Mouse (Mus musculus): Measurements from ENCODE around the gene Numb.

Numb gene

DNA sequence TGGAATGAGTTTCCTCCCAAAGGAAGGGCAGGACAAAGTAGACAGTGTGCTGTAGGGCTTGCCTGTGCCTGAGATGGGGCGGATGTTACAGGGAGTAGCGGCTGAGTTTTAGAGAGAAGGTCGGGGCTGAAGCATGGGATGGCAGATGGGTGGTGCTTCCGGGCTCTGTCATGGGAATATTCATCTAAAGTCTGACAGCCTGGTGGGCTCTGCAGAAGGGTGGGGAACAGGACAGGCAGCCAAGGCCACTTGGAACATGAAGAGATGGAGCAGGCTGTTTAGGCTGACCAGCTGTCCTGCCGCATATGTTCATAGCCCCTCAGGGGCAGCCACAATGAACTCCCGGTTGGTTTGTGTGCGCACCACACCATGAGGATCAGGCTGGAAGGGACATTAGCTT lies 140.5 kb downstream of the Numb start:
- Histone ChIP-seq H3K27me3 (ENCODE audit: insufficient read depth, low read length) (peaks cover 23% of the 10 kb centered on the region), H3K36me3 (ENCODE audit: insufficient read depth, low read length) (no peaks in the 10 kb centered on the region), H3K9me3 (ENCODE audit: low read length) (no peaks in the 10 kb centered on the region), H3K4me3 (replicated peaks; ENCODE audit: low read length) (peak overlapping the region; percentile 75), H3K4me1 (replicated peaks; ENCODE audit: low read depth, low read length) (peaks cover 15% of the 10 kb centered on the region)
- no peak for TF ChIP-seq CTCF (conservative IDR thresholded peaks at IDR 0.05; ENCODE audit: low read length)
- TF ChIP-seq NANOG (IDR thresholded peaks at IDR 0.05; ENCODE audit: borderline replicate concordance, low read length) = no peak
- TF ChIP-seq POU5F1 (IDR thresholded peaks at IDR 0.05; ENCODE audit: borderline replicate concordance, low read length) = no peak

DNA sequence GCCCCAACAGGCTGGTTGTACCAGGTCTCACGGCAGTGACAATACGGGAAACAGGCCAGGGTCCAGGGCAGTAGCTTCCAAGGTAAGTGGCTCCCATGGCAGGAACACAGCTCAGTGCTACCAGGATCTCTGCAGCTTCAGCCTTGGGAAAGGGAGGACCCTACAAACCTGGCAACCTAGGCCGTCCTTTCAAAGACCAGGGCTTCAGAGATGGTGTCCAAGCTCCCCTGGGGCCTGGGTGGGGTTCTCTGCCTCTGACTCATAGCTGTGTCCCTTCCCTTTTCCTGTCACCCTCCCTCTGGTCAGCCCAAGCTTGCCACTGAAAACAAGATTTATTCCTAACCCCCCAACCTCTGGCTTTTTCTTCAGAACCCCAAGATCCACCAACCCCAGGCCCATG lies 141.6 kb downstream of the Numb start:
- TF ChIP-seq CTCF (conservative IDR thresholded peaks at IDR 0.05; ENCODE audit: low read length) (no peak), NANOG (IDR thresholded peaks at IDR 0.05; ENCODE audit: borderline replicate concordance, low read length) (no peak), POU5F1 (IDR thresholded peaks at IDR 0.05; ENCODE audit: borderline replicate concordance, low read length) (no peak)
- peaks cover 29% of the 10 kb centered on the region for H3K27me3 ChIP-seq (ENCODE audit: insufficient read depth, low read length)
- H3K9me3 ChIP-seq (ENCODE audit: low read length) = no peaks in the 10 kb centered on the region
- H3K4me3 ChIP-seq (replicated peaks; ENCODE audit: low read length) = no peak overlapping the region
- peaks cover 20% of the 10 kb centered on the region for H3K4me1 ChIP-seq (replicated peaks; ENCODE audit: low read depth, low read length)
- H3K36me3 ChIP-seq (ENCODE audit: insufficient read depth, low read length) = no peaks in the 10 kb centered on the region

DNA sequence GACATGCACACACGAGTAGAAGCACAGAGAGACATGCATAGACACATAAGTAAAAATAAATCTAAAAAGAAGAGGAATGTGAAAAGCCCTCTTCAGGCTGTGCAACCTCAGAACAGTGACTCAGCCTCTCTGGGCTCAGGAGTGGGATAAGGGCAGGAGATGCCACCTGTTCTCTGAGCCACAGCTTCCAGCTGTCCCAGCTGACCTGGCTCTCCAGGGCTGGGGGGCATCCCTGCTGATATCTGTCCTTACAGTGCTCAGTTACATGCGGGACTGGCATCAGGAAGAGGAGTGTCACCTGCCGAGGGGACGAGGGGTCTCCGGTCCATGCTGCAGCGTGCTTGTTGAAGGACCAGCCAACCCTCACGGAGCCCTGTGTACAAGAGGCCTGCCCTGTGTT lies 145.0 kb downstream of the Numb start:
- TF ChIP-seq NANOG (IDR thresholded peaks at IDR 0.05; ENCODE audit: borderline replicate concordance, low read length) = no peak
- TF ChIP-seq POU5F1 (IDR thresholded peaks at IDR 0.05; ENCODE audit: borderline replicate concordance, low read length) = no peak
- no peak for TF ChIP-seq CTCF (conservative IDR thresholded peaks at IDR 0.05; ENCODE audit: low read length)
- H3K4me1 ChIP-seq (replicated peaks; ENCODE audit: low read depth, low read length) = peaks cover 40% of the 10 kb centered on the region

DNA sequence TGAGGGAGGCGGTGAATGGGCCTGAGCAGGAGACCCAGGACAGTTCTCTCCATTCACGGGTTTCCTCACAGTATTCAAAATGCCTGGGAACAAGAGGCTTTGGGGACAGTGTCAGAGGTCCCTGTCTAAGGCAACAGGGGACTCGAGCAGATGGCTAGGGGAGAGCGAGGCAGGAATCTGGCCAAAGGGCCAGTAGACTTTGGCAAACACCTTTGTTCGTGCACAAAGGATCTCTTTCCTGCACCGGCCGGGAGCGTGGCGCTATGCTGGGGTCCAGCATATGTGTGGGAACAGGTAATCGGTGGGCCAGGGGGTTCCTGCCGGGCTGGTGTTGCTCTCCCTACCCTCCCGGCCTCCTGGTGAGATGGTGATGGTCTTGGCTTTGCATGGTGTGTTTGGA lies 146.1 kb downstream of the Numb start:
- Histone ChIP-seq H3K4me1 (replicated peaks; ENCODE audit: low read depth, low read length) (peaks cover 38% of the 10 kb centered on the region), H3K27me3 (ENCODE audit: insufficient read depth, low read length) (peaks cover 31% of the 10 kb centered on the region)
- TF ChIP-seq CTCF (conservative IDR thresholded peaks at IDR 0.05; ENCODE audit: low read length) = no peak
- TF ChIP-seq POU5F1 (IDR thresholded peaks at IDR 0.05; ENCODE audit: borderline replicate concordance, low read length) = no peak
- TF ChIP-seq NANOG (IDR thresholded peaks at IDR 0.05; ENCODE audit: borderline replicate concordance, low read length) = no peak

More for the DNA sequence above, 145.0 kb downstream of the Numb start:
- Histone ChIP-seq H3K4me3 (replicated peaks; ENCODE audit: low read length) (no peak overlapping the region), H3K9me3 (ENCODE audit: low read length) (no peaks in the 10 kb centered on the region), H3K36me3 (ENCODE audit: insufficient read depth, low read length) (no peaks in the 10 kb centered on the region), H3K27me3 (ENCODE audit: insufficient read depth, low read length) (peaks cover 34% of the 10 kb centered on the region)

DNA sequence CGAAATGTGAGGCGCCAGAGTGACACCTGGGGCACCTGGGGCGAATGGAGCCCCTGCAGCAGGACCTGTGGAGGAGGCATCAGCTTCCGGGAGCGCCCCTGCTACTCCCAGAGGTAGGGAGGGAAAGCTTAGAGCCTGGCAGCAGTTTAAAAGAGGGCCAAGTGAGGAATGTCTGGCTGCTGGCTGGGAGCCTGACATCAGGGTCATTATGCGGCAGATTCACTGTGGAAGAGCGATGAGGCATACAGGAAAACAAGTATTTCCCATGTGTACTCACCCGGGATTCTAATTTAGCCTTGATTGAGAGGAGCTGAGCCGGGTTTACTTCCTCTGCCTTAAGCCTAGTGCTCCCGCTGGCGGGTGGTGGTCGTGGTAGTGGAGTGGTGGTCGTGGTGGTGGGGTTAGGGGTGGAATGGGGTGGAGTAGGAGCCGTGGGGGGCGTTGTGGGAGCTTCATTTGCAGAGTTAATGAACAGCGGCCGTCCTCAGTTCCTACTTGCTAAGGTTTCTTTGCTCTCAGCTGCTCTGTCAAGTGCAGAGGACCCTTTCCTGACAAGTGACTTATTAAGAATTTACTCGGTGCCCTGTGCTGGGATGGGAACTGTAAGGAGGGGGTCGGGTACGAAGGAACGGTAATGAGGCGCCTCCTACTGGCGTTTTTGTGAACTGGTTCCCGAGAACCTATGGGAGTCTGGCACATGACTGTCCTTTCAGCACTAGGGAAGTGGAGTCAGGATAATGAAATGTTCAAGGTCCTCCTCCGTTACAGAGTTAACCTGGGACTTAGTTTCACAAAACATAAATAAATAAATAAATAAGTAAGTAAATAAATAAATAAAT lies 151.1 kb downstream of the Numb start:
- H3K4me3 ChIP-seq (replicated peaks; ENCODE audit: low read length) = peak overlapping the region; percentile 24; the same call in 1 of the 2 replicates
- peaks cover 55% of the 10 kb centered on the region for H3K27me3 ChIP-seq (ENCODE audit: insufficient read depth, low read length)
- TF ChIP-seq CTCF (conservative IDR thresholded peaks at IDR 0.05; ENCODE audit: low read length) = peak; percentile 94
- no peak for TF ChIP-seq NANOG (IDR thresholded peaks at IDR 0.05; ENCODE audit: borderline replicate concordance, low read length)
- H3K36me3 ChIP-seq (ENCODE audit: insufficient read depth, low read length) = no peaks in the 10 kb centered on the region
- no peaks in the 10 kb centered on the region for H3K9me3 ChIP-seq (ENCODE audit: low read length)
- peaks cover 66% of the 10 kb centered on the region for H3K4me1 ChIP-seq (replicated peaks; ENCODE audit: low read depth, low read length)

More for the DNA sequence above, 146.1 kb downstream of the Numb start:
- H3K36me3 ChIP-seq (ENCODE audit: insufficient read depth, low read length) = no peaks in the 10 kb centered on the region
- no peaks in the 10 kb centered on the region for H3K9me3 ChIP-seq (ENCODE audit: low read length)
- no peak overlapping the region for H3K4me3 ChIP-seq (replicated peaks; ENCODE audit: low read length)

GRCm38 (mm10) chr12:83768235-83768899 lies 153.4 kb downstream of the Numb start:
- Histone ChIP-seq H3K27me3 (ENCODE audit: insufficient read depth, low read length) (peaks cover 64% of the 10 kb centered on the region), H3K4me3 (replicated peaks; ENCODE audit: low read length) (no peak overlapping the region), H3K4me1 (replicated peaks; ENCODE audit: low read depth, low read length) (peaks cover 60% of the 10 kb centered on the region), H3K36me3 (ENCODE audit: insufficient read depth, low read length) (no peaks in the 10 kb centered on the region), H3K9me3 (ENCODE audit: low read length) (no peaks in the 10 kb centered on the region)
- no peak for TF ChIP-seq NANOG (IDR thresholded peaks at IDR 0.05; ENCODE audit: borderline replicate concordance, low read length)
- TF ChIP-seq POU5F1 (IDR thresholded peaks at IDR 0.05; ENCODE audit: borderline replicate concordance, low read length) = no peak
- TF ChIP-seq CTCF (conservative IDR thresholded peaks at IDR 0.05; ENCODE audit: low read length) = no peak

DNA sequence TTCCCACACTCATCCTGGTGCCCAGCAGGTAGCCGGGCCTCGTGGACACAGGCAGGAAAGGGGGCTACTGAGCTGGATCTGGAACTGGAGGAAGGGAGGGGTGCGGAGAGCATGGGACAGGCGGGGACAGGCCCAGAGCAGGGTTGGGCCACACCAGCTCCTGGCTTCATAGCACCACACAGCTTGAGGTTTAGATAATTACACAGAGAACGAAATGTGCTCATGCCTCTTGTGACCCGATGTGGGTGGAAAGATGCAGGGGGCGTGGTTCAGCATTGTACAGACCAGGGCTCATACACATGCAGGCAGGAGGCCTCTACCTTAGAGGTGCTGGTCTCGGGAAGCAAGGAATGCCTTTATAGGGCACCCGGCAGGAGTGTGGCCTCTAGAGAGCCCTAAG lies 153.9 kb downstream of the Numb start:
- TF ChIP-seq NANOG (IDR thresholded peaks at IDR 0.05; ENCODE audit: borderline replicate concordance, low read length) = no peak
- TF ChIP-seq CTCF (conservative IDR thresholded peaks at IDR 0.05; ENCODE audit: low read length) = no peak
- TF ChIP-seq POU5F1 (IDR thresholded peaks at IDR 0.05; ENCODE audit: borderline replicate concordance, low read length) = no peak
- H3K36me3 ChIP-seq (ENCODE audit: insufficient read depth, low read length) = no peaks in the 10 kb centered on the region
- H3K9me3 ChIP-seq (ENCODE audit: low read length) = no peaks in the 10 kb centered on the region
- H3K27me3 ChIP-seq (ENCODE audit: insufficient read depth, low read length) = peaks cover 65% of the 10 kb centered on the region
- H3K4me1 ChIP-seq (replicated peaks; ENCODE audit: low read depth, low read length) = peaks cover 59% of the 10 kb centered on the region
- H3K4me3 ChIP-seq (replicated peaks; ENCODE audit: low read length) = no peak overlapping the region

- no peaks in the 10 kb centered on the region for H3K9me3 ChIP-seq (ENCODE audit: low read length)
- TF ChIP-seq NANOG (IDR thresholded peaks at IDR 0.05; ENCODE audit: borderline replicate concordance, low read length) = no peak
- no peak overlapping the region for H3K4me3 ChIP-seq (replicated peaks; ENCODE audit: low read length)
- peaks cover 49% of the 10 kb centered on the region for H3K4me1 ChIP-seq (replicated peaks; ENCODE audit: low read depth, low read length)
- no peaks in the 10 kb centered on the region for H3K36me3 ChIP-seq (ENCODE audit: insufficient read depth, low read length)
- H3K27me3 ChIP-seq (ENCODE audit: insufficient read depth, low read length) = peaks cover 62% of the 10 kb centered on the region
Observed at GRCm38 (mm10) chr12:83765965-83766603, 155.7 kb downstream of the Numb start.

All from E14TG2a.4 (cell line).